Mouse (Mus musculus) neural tube, embryonic 11.5 days (tissue): ENCODE measurements around the gene Patj. TPM values are rescaled to one million over a fixed set of nuclear protein-coding genes. Genes with fewer than 3 reads are reported as not detected.

Experiments used
- ATAC-seq: fragments of 200-750 bp; cut with Nextera tagmentation; 2 replicates; pipeline ENCODE4 v1.8.0; 2017; ENCODE audit warnings: moderate number of reproducible peaks, mild to moderate bottlenecking, moderate TSS enrichment, moderate library complexity; ENCODE audit not compliant: insufficient read depth, low FRiP score, low TSS enrichment
- DNase-seq: peaks from one replicate; pipeline ENCODE4 v3.0.0-alpha.2; 2015; ENCODE audit warnings: low spot score
- H3K27ac ChIP-seq: fragments of 300-500 bp; sonication (generic); 2 replicates; pipeline ENCODE4 v1.5.1; 2014; ENCODE audit warnings: low read depth, mild to moderate bottlenecking, low read length
- H3K27me3 ChIP-seq: fragments of 300-500 bp; sonication (generic); 2 replicates; pipeline ENCODE4 v1.6.1; 2014; ENCODE audit warnings: mild to moderate bottlenecking, low read length, mixed read lengths; ENCODE audit not compliant: control insufficient read depth, insufficient read depth
- H3K36me3 ChIP-seq: fragments of 300-500 bp; sonication (generic); 2 replicates; pipeline ENCODE4 v1.6.1; 2014; ENCODE audit warnings: mild to moderate bottlenecking, low read length, moderate library complexity, mixed read lengths; ENCODE audit not compliant: control insufficient read depth, insufficient read depth
- H3K4me1 ChIP-seq: fragments of 300-500 bp; sonication (generic); 2 replicates; pipeline ENCODE4 v1.6.1; 2014; ENCODE audit warnings: low read length, mixed read lengths; ENCODE audit not compliant: control insufficient read depth, insufficient read depth
- H3K4me2 ChIP-seq: fragments of 300-500 bp; sonication (generic); 2 replicates; pipeline ENCODE4 v1.6.1; 2014; ENCODE audit warnings: low read depth, mild to moderate bottlenecking, moderate library complexity
- H3K4me3 ChIP-seq: fragments of 300-500 bp; sonication (generic); 2 replicates; pipeline ENCODE4 v1.5.1; 2014; ENCODE audit warnings: low read depth, low read length
- H3K9ac ChIP-seq: fragments of 300-500 bp; sonication (generic); 2 replicates; pipeline ENCODE4 v1.6.1; 2014; ENCODE audit warnings: mild to moderate bottlenecking, low read length
- H3K9me3 ChIP-seq: fragments of 300-500 bp; sonication (generic); 2 replicates; pipeline ENCODE4 v1.6.1; 2016; ENCODE audit warnings: low read length; ENCODE audit not compliant: control insufficient read depth
- WGBS: fragments of 180-500 bp; shearing (Covaris S2); extraction: QIAGEN DNeasy Blood & Tissue Kit; methylation state at CpG from one replicate; pipeline ENCODE4 v1.1.7; 2014; 5-methylcytosine and 5-hydroxymethylcytosine counted together
- polyA plus RNA-seq: library from polyadenylated mRNA; unstranded; fragments of >200 nt; fragmentation: Nextera tagmentation; extraction: Ambion mirVana; gene quantifications from 2 replicates; pipeline ENCODE4 v1.2.1, GENCODE M21; 2014

Patj gene
- polyA plus RNA-seq, 1 experiment from 2014 or later = 7.2 TPM

DNA sequence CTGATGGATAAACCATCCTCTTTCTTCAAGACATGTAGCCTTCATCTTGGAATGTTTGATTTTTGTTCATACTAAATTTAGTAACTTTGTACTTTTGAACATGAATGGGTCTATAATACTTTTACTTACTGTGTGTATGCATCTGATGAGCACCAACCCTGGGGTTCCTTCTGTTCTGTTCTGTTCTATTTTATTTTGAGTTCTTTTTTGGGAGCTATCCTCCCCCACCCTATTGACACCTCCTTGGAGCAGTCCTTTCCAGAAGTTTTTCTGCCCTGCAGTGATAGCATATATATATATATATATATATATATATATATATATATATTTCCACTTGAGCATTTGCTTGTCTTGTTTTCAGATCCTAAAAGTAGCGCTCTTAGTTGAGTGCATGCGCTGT, 57.1 kb downstream of the Patj start:
- Histone ChIP-seq H3K4me2 (no peak overlapping the region), H3K4me1 (peaks cover 5% of the 10 kb centered on the region; the same call in 1 of the 2 replicates), H3K9me3 (no peaks in the 10 kb centered on the region), H3K27me3 (no peaks in the 10 kb centered on the region), H3K36me3 (no peaks in the 10 kb centered on the region), H3K9ac (no peak overlapping the region), H3K27ac (no peak overlapping the region), H3K4me3 (no peak overlapping the region)
- DNase-seq = no peak
- ATAC-seq = no peak
- WGBS = 98% methylated on average over 2 of the region's 2 CpGs

DNA sequence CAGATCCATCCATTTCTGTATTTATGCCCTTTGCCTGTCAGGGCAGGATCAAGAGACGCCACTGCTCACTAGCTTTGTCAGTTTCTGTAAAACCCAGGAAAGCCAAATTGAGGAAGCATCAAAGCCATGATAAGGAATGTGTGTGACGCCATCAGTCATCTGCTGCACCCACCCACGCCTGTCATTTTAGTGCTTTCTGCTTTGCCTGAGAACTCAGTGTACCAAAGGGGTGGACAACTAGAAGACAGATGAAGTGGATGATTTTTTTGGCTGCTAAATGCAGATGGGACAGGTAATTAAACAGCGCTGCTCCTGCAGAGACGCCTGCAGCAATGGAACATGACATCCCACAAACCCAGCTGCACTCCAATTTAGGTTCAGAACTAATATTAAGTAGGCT, 57.6 kb downstream of the Patj start:
- ATAC-seq = no peak

GRCm38 (mm10) chr4:98455352-98455751, 59.8 kb downstream of the Patj start:
- Histone ChIP-seq H3K9ac (no peak overlapping the region), H3K9me3 (no peaks in the 10 kb centered on the region), H3K36me3 (no peaks in the 10 kb centered on the region), H3K27me3 (no peaks in the 10 kb centered on the region), H3K4me1 (no peaks in the 10 kb centered on the region), H3K4me3 (no peak overlapping the region), H3K4me2 (no peak overlapping the region), H3K27ac (no peak overlapping the region)
- ATAC-seq (no peak), DNase-seq (no peak)
- 95% methylated on average over 2 of the region's 2 CpGs for WGBS

More for the DNA sequence above, 57.6 kb downstream of the Patj start:
- 81% methylated on average over 5 of the region's 5 CpGs for WGBS
- H3K27me3 ChIP-seq = no peaks in the 10 kb centered on the region
- H3K9me3 ChIP-seq = no peaks in the 10 kb centered on the region
- H3K4me1 ChIP-seq = peaks cover 5% of the 10 kb centered on the region; the same call in 1 of the 2 replicates
- H3K27ac ChIP-seq = no peak overlapping the region
- H3K4me3 ChIP-seq = no peak overlapping the region
- no peak overlapping the region for H3K9ac ChIP-seq
- no peaks in the 10 kb centered on the region for H3K36me3 ChIP-seq
- H3K4me2 ChIP-seq = no peak overlapping the region
- no peak for DNase-seq

- no peak overlapping the region for H3K4me2 ChIP-seq
- no peak for ATAC-seq
- H3K9ac ChIP-seq = no peak overlapping the region
- no peaks in the 10 kb centered on the region for H3K36me3 ChIP-seq
- no peak overlapping the region for H3K27ac ChIP-seq
- H3K9me3 ChIP-seq = no peaks in the 10 kb centered on the region
- H3K27me3 ChIP-seq = no peaks in the 10 kb centered on the region
- 89% methylated on average over 8 of the region's 8 CpGs for WGBS
- no peak overlapping the region for H3K4me3 ChIP-seq
- DNase-seq = no peak
- no peaks in the 10 kb centered on the region for H3K4me1 ChIP-seq
Observed at GRCm38 (mm10) chr4:98455910-98456309, 60.3 kb downstream of the Patj start.

- WGBS = 93% methylated on average over 2 of the region's 2 CpGs
- Histone ChIP-seq H3K27ac (no peak overlapping the region), H3K4me3 (no peak overlapping the region), H3K9ac (no peak overlapping the region), H3K4me1 (no peaks in the 10 kb centered on the region), H3K9me3 (no peaks in the 10 kb centered on the region), H3K27me3 (no peaks in the 10 kb centered on the region), H3K36me3 (no peaks in the 10 kb centered on the region), H3K4me2 (no peak overlapping the region)
- DNase-seq (no peak), ATAC-seq (no peak)
Observed at GRCm38 (mm10) chr4:98461804-98462341, 66.3 kb downstream of the Patj start.

DNA sequence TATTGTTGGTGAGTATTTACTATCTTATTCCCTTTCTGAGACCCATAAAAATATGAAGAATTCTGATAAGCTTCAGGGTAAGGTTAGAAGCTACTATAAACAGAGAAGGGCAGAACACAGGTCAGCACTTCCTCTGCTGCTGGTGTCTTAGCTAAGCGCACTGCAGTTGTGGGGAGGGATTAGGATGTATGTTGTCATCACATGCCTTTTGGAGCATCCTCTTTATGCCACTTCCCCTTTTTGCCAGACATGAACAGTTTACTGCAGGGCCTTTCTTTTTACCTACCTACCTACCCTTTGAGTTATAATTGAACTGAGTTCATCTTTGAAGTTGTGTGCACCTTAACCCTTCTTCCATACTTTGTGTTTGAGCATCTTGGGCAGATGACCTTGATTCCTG, 69.9 kb downstream of the Patj start:
- Histone ChIP-seq H3K4me1 (no peaks in the 10 kb centered on the region), H3K4me3 (no peak overlapping the region), H3K9ac (no peak overlapping the region), H3K4me2 (no peak overlapping the region), H3K27me3 (no peaks in the 10 kb centered on the region), H3K36me3 (no peaks in the 10 kb centered on the region), H3K9me3 (no peaks in the 10 kb centered on the region), H3K27ac (no peak overlapping the region)
- DNase-seq (no peak), ATAC-seq (no peak)
- 92% methylated on average over 1 of the region's 1 CpGs for WGBS

- ATAC-seq = no peak
Observed at GRCm38 (mm10) chr4:98465886-98466285, 70.3 kb downstream of the Patj start.

GRCm38 (mm10) chr4:98471376-98471775, 75.8 kb downstream of the Patj start:
- no peak for ATAC-seq
- WGBS = 77% methylated on average over 7 of the region's 7 CpGs
- DNase-seq = no peak
- Histone ChIP-seq H3K4me1 (no peaks in the 10 kb centered on the region), H3K27ac (no peak overlapping the region), H3K36me3 (no peaks in the 10 kb centered on the region), H3K9me3 (no peaks in the 10 kb centered on the region), H3K4me3 (no peak overlapping the region), H3K27me3 (no peaks in the 10 kb centered on the region), H3K4me2 (no peak overlapping the region), H3K9ac (no peak overlapping the region)

More at GRCm38 (mm10) chr4:98465886-98466285, 70.3 kb downstream of the Patj start:
- Histone ChIP-seq H3K36me3 (no peaks in the 10 kb centered on the region), H3K27ac (no peak overlapping the region), H3K4me1 (no peaks in the 10 kb centered on the region), H3K27me3 (no peaks in the 10 kb centered on the region), H3K9ac (no peak overlapping the region), H3K9me3 (no peaks in the 10 kb centered on the region), H3K4me3 (no peak overlapping the region), H3K4me2 (no peak overlapping the region)
- DNase-seq = no peak
- WGBS = 88% methylated on average over 2 of the region's 2 CpGs

DNA sequence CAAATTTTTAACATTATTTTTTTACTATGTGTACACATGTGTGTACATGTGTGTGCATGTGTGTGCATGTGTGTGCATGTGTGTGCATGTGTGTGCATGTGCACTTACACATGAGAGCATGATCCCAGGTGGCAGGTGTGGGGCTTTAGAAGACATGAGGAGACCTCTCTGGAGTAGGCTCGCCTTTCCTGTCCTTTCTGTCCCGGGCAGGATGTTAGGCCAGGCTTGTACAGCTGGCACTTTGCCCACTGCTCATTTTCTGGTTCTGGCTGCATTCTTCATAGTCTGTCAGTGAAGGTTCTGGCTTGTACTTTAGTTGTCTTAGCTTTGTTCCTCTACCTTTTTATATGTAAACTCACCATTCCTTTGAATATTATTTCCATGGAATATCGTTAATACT, 77.9 kb downstream of the Patj start:
- no peak overlapping the region for H3K4me3 ChIP-seq

More for the DNA sequence above, 77.9 kb downstream of the Patj start:
- no peaks in the 10 kb centered on the region for H3K36me3 ChIP-seq
- no peak overlapping the region for H3K27ac ChIP-seq
- 77% methylated on average over 3 of the region's 3 CpGs for WGBS
- no peak overlapping the region for H3K9ac ChIP-seq
- no peaks in the 10 kb centered on the region for H3K4me1 ChIP-seq
- no peaks in the 10 kb centered on the region for H3K27me3 ChIP-seq
- no peak overlapping the region for H3K4me2 ChIP-seq
- no peaks in the 10 kb centered on the region for H3K9me3 ChIP-seq
- no peak for DNase-seq
- no peak for ATAC-seq
